Mouse (Mus musculus): Measurements from ENCODE around the gene Zfp46. TPM values are rescaled to one million over a fixed set of nuclear protein-coding genes. Genes with fewer than 3 reads are reported as not detected.

The Zfp46 gene
- 6.7 and 7.7 TPM in 2 replicates for total RNA-seq (2015)
- total RNA-seq (2017), result 7.4 and 7.9 TPM in 2 replicates

DNA sequence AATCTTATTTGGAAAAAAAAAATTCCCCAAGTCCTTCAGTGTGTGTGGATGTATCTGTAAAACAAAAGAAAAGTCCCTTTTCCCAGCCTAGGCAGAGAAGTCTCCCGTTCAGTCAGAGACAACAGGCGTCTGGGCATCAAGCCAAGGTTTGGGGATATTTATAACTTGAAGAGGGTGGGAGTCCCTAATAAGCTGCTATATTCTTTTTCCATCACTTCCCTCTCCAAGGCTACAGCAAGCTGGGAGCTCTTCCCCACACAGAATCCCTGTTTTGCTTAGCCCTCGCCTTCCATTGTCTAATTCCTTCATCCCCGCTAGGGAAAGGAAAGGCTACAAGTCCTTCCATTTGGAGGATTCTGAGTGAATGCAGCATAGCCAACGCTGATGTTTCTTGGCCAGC, at the start of gene Zfp46:
Gene Zfp46 (plus strand): TSS at position 229 of the 400 bp plus-strand sequence.
- ATAC-seq (replicated peaks; ENCODE audit: poor library complexity), result no peak

DNA sequence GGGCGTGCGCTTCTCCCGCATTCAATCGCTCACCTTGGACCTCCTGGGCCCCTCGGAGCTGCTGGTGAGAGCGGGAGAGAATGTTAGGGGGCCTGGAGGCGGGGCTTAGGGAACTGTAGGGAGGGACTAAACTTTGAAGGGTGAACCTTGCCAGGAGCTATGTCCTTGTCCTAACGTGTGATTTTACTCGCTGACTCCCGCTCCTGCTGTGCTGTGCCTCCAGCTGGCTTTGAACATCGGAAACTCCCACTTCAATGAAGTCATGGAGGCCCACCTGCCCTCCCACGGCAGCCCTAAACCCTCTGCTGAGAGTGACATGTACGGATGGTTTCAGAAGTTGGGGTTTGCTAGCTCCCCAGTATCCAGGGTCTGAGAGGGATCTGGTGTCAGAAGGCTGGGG, 45.8 kb upstream of the Zfp46 start:
- ATAC-seq (replicated peaks; ENCODE audit: poor library complexity), result no peak

DNA sequence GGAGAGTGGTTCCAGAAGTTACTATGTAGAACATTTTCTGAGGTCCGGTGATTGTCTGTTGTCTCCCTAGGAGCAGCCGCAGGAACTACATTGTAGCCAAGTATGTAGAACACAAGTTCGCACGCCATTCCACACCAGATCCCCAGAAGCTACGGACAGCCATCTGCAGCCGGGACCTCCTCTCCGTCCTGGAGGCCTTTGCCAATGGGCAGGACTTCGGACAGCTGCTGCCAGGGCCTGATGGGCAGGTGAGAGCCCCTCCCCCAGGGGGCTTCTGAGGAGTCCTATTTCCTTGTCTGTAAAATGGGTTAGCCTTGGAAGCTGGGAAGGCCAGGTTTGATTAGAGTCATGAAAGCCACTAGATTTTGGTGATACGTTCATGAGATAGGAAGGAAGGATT, 45.4 kb upstream of the Zfp46 start:
- ATAC-seq (replicated peaks; ENCODE audit: poor library complexity), result no peak

DNA sequence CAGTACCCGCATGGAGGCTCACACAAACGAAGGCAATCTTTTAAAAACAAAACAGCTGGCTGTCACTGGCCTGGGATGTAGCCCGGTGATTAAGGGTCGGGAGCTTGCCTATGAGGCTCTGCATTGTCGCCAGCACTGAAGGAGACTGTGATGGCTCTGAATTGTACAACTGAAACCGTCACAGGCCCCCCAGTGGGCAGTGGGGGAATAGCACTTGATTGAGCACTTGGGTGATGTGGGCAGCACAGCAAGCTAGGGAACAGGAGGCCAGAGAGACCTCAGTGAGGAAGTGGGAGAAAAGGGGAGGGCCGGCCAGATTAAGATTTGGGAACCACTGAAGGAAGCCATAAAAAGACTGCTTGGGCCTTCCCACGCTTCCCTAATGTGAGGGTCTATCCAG, 44.9 kb upstream of the Zfp46 start:
- ATAC-seq (replicated peaks; ENCODE audit: poor library complexity), result peak; percentile 92

DNA sequence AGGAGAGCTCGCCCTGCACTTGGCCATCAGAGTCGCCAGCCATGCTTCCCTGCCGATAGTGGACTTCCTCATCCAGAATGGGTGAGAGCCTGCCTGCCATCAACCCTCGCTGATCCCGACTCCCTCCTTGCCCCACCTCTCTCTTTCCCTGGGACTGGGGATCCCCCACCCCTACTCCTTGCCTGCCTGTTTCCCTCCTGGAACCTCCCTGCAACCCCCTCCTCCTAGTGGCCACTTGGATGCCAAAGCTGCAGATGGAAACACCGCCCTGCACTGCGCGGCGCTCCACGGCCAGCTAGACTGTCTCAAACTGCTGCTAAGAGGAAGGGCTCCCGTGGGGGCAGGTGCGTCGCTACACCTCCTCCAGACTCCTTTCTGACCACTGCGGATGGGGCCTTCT, 44.4 kb upstream of the Zfp46 start:
- no peak for ATAC-seq (replicated peaks; ENCODE audit: poor library complexity)

DNA sequence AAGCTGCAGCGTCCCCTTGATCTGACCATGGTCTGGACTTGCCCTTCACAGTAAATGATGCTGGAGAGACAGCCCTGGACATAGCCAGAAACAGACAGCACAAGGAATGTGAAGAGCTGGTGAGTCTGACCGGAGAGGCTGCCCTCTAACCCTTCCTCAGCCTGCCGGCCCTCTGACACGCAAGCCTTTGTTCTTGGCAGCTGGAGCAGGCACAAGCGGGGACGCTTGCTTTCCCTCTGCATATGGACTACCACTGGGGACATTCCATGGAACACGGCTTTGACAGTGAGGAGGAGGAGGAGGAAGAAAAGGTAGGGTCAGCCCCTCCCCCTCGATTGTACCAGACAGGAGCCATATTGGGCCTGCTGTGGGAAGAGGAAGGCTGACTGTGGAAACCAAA, 43.5 kb upstream of the Zfp46 start:
- no peak for ATAC-seq (replicated peaks; ENCODE audit: poor library complexity)

DNA sequence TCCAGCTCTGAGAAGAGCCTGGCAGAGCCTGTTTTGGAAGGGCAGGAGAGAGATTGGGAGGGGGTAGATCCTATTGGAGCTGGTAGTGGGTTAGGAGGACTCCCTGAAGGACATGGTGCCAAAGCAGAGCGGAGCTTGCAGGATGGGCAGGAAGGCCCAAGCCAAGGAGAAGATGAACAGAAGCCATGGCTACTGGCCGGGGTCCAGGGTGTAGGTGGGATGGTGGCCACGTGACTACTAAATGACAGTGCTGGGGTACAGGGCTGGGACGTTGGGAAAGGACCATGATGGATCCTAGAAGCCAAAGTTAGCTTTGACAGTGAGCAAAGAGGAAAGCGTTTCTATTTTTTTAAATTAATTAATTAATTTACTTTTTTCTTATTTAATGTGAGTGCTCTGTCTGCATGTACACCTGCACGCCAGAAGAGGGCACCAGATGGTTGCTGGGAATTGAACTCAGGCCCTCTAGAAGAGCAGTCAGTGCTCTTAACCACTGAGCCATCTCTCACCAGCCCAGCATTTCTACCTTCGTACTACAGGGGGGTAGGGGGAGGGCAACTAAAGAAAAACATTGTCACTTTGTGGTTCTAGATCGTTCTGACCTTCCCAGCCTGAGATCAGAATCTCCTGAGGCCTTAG, 42.3 kb upstream of the Zfp46 start:
- no peak for ATAC-seq (replicated peaks; ENCODE audit: poor library complexity)

DNA sequence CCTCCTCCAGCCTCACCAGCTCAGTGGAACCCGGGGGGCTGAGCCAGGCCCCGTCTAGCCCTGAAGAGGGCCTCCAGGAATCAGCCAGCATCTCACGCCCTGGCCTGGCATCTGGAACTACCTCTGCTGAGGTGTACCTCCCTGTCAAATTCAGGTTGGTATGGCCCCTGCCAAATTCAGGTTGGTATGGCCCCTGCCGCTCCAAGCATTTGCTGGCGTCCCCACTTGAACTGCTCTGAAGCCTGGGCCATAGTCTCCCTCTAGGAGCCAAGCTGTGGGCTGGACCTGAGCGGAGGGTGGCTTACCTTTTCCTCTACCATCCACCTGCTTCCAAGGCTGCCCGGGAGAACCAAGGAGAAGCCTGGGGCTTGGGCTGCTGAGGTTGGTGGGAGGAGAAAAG, 41.8 kb upstream of the Zfp46 start:
- ATAC-seq (replicated peaks; ENCODE audit: poor library complexity), result no peak

DNA sequence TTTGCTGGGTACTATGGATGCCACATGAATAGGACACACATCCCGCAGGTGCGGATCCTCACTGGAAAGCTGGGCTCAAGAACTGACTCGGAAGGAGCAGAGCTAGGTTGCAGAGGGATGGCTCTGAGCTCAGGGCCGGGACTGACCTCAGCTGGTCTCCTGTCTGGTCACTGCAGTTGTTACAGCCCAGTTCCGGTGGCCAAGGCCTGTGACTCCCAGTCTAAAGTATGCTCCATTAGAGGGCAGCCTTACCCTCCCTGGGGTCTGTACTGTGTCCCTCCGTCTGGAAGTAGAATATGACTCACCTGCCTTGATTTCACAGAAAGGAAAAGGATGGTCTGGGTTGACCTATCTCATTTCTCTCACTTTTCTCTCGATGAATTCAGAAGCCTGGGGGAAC, 40.3 kb upstream of the Zfp46 start:
- no peak for ATAC-seq (replicated peaks; ENCODE audit: poor library complexity)

DNA sequence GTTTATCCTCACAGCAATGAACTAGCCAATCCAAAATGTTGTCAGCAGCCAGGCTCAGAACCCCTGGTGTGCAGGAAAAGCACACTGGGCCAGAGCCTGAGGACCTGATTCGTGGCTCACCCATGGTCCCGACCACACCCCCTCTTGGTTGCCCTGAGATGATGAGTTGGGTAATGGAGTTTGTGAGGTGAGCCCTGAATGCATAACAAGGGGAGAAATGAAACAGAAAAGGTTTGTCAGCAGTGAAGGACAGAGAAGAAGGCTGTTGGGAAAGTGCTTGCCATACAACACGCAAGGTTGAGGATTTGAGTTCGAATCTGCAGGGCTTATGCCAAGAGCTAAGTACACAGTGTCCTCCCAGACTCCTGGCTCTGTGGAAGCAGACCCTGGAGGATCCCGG, 38.8 kb upstream of the Zfp46 start:
- no peak for ATAC-seq (replicated peaks; ENCODE audit: poor library complexity)

DNA sequence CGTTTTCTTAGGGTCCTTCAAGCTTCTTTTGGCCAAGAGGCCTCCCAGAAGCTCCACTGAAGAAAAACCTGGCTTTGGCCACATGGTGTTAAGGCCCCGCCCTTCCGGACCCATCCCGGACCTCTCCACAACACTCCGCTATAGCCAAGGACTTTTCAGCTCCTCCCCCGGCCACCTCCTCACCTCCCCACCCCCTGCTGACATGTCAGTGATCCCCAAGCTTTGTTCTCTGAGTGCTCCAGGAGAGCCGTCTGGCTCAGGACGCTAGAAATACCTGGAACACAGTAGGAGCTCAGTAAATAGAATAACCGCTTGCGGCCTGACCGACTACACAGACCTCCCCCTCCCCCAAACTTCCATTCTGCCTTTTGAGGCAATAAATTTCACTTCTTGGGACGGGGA, 37.9 kb upstream of the Zfp46 start:
- ATAC-seq (replicated peaks; ENCODE audit: poor library complexity), result no peak

DNA sequence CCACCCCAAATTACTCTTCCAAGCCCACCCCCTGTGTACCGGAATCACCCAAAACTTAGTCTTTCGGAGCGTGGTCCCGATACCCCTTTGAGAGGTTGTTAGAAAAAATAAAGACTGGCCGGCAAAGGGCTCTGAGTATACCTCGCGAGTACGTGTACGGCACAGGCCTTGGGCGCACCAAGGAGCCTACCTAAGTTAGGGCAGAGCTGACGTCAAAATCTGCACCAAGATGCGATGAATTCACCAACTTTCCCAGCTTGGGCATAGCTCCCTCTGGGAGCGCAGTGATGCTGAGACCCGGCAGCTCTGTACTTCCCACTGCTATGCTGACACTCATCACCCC, 37.1 kb upstream of the Zfp46 start:
- ATAC-seq (replicated peaks; ENCODE audit: poor library complexity), result no peak

DNA sequence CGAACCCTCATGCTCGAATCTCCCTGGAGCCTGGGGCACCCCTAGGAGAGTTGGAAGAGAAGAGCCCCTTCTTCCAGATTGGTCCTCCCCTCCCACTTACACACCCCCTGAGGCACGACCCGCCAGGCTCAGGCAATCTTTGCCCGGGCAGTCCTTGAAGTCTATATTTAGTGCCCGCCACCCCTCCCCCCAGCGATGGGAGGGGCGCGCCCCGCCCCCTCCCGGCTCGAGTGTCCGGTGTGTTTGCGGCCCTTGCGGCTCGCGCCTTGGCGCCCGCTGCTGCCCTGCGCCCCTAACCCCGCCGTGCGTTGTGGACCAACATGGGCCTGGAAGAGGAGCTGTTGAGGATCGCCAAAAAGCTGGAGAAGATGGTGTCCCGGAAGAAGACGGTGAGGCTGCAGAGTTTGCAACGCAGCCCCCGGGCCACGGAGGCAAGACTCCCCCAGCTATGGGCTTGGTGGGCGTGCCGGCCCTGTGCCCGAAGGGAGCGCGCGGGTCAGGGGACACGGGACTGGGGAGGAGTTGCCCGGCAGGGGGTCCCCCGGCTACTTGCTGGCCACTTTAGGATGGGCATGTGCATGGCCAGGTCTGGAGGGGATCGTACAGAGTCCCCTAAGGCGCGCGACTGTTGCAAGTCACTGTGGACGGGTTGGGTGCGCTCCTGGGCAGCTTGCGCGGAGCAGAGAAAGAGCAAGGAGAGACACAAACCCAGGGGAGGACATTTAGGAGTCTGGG, 36.6 kb upstream of the Zfp46 start, which contains the start of gene Tcea3:
Gene Tcea3 (plus strand): TSS at position 1 of the 735 bp plus-strand sequence.
- no peak for ATAC-seq (replicated peaks; ENCODE audit: poor library complexity)

DNA sequence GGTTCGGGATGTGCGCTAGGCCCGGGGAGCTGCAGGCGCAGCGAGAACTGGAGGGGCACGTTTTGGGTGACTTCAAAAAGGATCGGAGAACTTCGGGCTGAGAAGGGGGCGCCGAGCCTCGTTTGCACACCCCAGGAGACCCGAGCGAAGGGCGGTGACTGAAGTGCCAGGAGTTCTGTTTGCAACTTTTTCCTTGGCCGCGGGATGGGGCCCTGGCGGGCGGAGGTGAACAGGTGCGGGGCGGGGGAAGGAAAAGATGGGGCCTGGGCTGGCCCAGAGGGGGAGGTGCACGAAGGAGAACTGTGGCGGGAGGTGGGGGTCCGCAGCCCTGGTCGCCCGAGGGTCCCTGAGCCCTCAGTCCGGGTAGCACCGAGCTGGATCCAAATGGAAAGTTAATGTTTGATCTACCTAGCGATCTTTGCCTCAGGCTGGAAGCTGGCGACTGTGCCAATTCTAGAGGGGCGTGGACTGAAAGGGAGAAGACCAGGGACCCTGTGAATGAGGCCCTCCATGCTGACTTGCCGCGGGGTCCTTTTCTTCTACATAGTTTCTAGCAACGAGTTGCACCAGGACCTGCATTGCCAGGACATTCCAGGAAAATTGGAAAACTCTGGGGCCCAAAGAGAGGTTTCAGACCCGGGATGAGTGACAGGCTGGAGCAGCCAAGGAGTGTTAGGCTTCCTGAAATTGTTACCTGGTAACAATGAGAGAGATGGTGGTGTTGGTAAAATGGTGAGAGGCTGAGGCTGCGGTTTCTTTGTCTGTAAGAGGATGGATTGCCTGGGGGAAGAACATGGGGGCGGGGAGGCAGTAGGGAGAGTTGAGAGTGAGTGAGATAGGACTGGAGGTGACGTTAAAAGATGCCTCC, 35.8 kb upstream of the Zfp46 start:
- no peak for ATAC-seq (replicated peaks; ENCODE audit: poor library complexity)

DNA sequence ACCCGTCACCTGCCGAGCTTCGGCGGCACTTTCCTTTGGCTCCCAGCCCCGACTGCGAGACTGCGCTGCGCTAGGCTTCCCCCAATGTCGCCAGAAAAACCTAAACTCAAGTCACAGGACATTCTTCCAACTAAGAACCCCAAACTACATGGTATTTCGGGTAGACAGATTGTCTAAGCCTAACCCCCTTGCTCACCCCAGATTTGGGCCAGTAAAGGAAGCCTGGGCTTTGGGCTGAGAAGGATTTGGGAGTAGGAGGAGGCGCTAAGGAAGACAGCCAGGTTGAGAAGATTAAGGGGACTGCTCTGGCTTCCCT, 35.2 kb upstream of the Zfp46 start:
- no peak for ATAC-seq (replicated peaks; ENCODE audit: poor library complexity)

DNA sequence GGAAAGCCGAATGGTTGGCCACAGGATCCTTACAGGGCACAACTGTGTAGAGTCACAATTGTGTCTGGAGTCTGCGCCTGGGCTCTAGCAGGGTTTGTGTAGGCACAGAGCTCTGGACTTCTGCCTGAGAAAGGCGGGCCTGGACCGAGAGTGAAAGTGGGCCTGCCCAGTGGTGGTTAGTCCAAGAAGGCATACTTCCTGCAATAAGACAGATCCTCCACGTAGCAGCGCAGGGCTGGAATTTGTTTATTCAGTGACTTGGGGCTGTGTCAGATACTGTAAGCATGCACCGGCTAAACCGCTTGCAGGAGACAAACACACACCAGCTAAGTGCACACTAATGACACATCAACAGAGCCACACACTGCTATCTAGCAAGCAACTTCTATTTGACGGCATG, 34.7 kb upstream of the Zfp46 start:
- no peak for ATAC-seq (replicated peaks; ENCODE audit: poor library complexity)

DNA sequence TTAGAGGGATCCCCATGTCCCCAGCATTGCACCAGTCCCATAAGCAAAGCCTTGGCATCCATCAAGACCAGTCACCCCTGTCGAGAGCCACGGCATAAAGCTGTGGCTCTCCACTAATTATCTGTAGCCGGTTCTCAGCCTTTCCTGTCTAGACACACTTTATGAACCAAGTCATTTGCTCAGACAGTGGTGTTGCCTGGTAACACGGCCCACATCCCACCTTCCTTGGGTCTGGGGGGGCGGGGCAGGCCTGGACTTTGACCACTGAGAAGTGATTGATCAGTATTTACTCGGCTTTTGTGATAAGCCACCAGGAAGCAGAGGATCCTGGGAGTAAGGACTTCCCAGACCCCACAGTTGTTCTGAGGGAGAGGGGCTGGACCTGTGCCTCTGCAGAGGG, 28.6 kb upstream of the Zfp46 start:
- ATAC-seq (replicated peaks; ENCODE audit: poor library complexity), result no peak

DNA sequence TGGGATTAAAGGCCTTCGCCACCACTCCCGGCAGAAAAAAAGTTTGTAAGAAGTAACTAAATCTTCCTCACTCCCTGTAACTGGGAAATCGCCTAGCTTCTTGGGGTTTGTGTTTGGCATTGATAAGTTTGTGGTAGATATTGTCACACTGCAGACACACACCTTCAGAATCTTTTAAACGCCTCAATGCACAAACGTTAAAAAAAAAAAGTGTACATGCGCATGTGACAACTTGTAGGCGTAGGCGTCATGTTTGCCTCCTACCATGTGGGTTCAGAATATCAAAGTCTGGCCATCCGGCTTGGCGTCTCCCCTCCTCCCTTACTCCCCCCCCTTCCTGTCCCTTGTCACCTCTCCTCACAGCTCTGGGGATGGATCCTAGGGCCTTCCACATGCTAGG, 27.8 kb upstream of the Zfp46 start:
- ATAC-seq (replicated peaks; ENCODE audit: poor library complexity), result peak; percentile 59

DNA sequence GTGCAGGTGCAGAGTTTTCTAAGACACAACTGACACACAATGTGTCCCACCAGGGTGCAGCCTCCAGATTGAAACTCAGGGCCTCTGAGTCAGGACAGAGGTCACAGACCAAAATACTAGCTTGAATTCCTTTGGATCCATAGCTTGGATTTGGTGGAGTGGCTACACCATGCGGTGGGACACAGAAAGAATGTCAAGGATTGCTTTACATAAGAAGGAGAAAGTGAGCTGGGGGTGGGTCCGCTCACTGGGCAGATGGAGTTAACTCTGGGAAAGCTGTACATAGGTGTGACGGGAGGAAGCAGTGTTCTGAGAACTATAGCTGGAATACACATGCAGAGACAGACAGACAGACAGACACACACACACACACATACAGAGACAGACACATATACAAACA, 24.6 kb upstream of the Zfp46 start:
- ATAC-seq (replicated peaks; ENCODE audit: poor library complexity), result no peak

DNA sequence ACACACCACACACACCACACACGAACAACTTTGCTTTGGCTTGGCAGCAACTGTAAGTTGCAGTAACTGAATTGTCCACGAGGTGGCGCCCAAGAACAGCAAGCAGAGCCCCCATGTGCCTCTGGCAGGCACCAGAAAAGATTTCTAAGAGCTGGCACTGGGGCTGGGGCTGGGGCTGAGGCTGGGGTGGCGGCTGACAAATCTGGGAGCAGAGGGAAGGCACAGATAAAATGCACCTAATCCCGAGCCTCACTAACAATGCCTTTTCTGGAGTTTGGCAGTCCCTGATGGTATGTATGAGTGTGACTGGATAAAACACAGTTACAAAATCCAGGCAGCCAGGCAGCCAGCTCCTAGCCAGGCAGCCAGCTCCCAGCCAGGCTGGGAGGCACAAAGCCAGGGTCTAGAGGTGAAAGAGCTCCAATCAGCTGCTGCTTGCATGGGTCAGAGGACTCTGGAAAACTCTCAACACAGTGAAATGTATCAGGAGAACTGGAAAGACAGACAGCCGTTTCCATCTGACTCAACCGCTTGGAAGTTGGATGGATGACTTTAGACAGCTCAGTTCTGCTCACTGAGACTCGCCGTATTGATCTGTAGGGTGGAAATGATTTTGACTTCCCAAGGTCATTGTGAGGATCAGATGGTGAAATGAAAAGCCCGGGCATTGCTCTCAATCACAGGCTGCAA, 23.8 kb upstream of the Zfp46 start:
- peak; percentile 86 for ATAC-seq (replicated peaks; ENCODE audit: poor library complexity)

DNA sequence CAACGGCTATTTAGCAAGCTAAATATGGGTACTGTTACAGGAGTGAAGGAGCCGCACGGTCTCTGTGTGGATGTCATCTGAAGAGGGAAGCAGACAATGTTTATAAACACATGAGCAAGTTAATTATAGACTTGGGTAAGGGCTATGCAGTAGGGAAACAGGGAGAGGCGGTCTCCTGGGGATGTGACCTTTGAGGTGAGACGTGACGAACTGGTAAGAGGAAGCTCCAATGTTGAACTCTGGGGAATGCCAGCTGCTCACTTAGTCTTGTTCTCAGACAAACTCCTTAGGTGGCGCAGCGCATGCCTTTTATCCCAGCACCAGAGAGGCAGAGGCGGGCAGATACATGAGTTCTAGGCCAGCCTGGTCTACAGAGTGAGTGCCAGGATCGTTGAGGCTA, 22.6 kb upstream of the Zfp46 start:
- ATAC-seq (replicated peaks; ENCODE audit: poor library complexity), result no peak

DNA sequence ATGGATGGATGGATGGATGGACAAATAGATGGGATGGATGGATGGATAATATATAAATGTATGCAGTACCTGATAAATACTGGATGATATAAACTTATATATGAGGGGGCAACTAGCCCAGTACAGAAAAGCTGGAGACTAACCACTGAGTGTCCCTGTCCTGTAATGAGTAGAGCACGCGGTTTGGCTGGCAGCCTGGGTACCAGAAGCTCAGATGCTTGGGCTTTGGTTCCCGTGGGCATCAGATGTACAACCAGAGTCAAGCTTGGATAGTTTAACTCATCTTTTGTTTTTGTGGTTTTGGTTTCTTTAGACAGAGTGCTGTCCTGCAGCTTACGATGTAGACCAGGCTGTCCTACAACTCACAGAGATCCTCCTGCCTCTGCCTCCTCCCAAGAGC, 20.9 kb upstream of the Zfp46 start:
- ATAC-seq (replicated peaks; ENCODE audit: poor library complexity), result no peak
